Mouse (Mus musculus): ENCODE measurements around the gene Tfap2a. TPM values are rescaled to one million over a fixed set of nuclear protein-coding genes. Genes with fewer than 3 reads are reported as not detected.
A peak's percentile ranks its signal among the peaks of the same experiment; 100 is the strongest.

Tfap2a gene
- polyA plus RNA-seq (2015; fragmentation: Nextera tagmentation; extraction: Ambion mirVana): 5.5 and 6.5 TPM in 2 replicates

GRCm38 (mm10) chr13:40738196-40738880, at the start of gene Tfap2a:
TSS of gene Tfap2a (minus strand) at chr13:40738376.
- Histone ChIP-seq H3K4me3 (replicated peaks) (peak within 1 kb of the TSS; percentile 14; the same call in 1 of the 2 replicates), H3K27me3 (replicated peaks) (peaks cover 93% of the 10 kb centered on the region), H3K27ac (replicated peaks) (no peak within 1 kb of the TSS), H3K9ac (replicated peaks) (no peak within 1 kb of the TSS), H3K4me1 (peaks cover 33% of the 10 kb centered on the region), H3K36me3 (no peaks in the 10 kb centered on the region), H3K9me3 (replicated peaks) (no peaks in the 10 kb centered on the region), H3K4me2 (peak within 1 kb of the TSS; percentile 34)
- ATAC-seq (ENCODE audit: low FRiP score): 0 out of 2 replicates have a peak, but pooled peaks have one; percentile 15
- under 1% methylated on average over 28 of the region's 30 CpGs for WGBS

- Histone ChIP-seq H3K4me2 (peak overlapping the region; percentile 17; the same call in 1 of the 2 replicates), H3K27ac (replicated peaks) (no peak overlapping the region), H3K36me3 (no peaks in the 10 kb centered on the region), H3K4me3 (replicated peaks) (no peak overlapping the region), H3K4me1 (no peaks in the 10 kb centered on the region), H3K9me3 (replicated peaks) (no peaks in the 10 kb centered on the region), H3K27me3 (replicated peaks) (no peaks in the 10 kb centered on the region), H3K9ac (replicated peaks) (no peak overlapping the region)
- ATAC-seq (ENCODE audit: low FRiP score): no peak
- 50% methylated on average over 8 of the region's 8 CpGs for WGBS
Measured at GRCm38 (mm10) chr13:40784202-40784771, 46.1 kb upstream of the Tfap2a start.

DNA sequence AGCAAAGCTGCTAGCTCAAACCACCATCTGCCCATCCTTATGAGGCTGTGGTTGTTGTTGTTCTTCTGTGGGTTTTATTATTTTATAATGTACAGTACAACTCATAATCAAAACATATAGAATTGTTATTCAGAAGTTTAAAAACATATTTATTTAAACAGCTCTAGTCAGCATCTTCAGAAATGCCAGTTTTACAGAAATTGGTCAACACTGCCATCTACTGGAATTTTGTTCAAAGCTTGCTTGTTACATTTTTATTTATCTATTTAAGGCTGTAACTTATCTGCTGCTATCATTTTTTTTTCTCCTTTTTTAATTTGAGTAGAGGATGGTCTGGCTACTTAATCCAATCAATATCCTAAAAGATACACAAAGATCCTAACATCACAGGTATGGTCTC, 19.8 kb upstream of the Tfap2a start:
- no peaks in the 10 kb centered on the region for H3K27me3 ChIP-seq (replicated peaks)
- no peak overlapping the region for H3K4me2 ChIP-seq
- no peaks in the 10 kb centered on the region for H3K4me1 ChIP-seq
- no peaks in the 10 kb centered on the region for H3K9me3 ChIP-seq (replicated peaks)
- ATAC-seq (ENCODE audit: low FRiP score): no peak
- no peak overlapping the region for H3K9ac ChIP-seq (replicated peaks)
- no peak overlapping the region for H3K4me3 ChIP-seq (replicated peaks)
- no peaks in the 10 kb centered on the region for H3K36me3 ChIP-seq
- H3K27ac ChIP-seq (replicated peaks): no peak overlapping the region

DNA sequence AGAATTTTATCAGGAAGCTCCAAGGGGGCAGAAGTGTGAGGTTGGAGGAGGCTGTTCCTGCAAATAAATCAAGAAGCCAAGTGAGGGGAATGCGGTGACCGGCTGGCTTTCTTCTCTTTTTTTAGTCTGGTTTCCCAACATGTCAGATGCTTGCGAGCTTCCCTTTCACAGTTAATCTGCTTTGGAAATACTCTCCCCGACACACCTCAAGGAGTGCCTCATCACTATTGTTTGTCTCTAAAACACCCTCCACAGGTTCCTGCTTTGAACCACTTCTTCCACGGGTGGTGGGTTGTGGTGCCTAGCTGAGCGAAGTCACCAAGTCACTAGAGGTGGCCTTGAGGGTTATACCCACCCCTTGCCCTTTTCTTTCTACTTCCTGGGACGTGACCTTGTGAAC, 18.2 kb upstream of the Tfap2a start:
- no peak overlapping the region for H3K27ac ChIP-seq (replicated peaks)
- H3K9ac ChIP-seq (replicated peaks): no peak overlapping the region
- 71% methylated on average over 7 of the region's 7 CpGs for WGBS
- H3K27me3 ChIP-seq (replicated peaks): no peaks in the 10 kb centered on the region
- no peaks in the 10 kb centered on the region for H3K4me1 ChIP-seq
- H3K4me3 ChIP-seq (replicated peaks): no peak overlapping the region
- H3K9me3 ChIP-seq (replicated peaks): no peaks in the 10 kb centered on the region
- no peak overlapping the region for H3K4me2 ChIP-seq
- ATAC-seq (ENCODE audit: low FRiP score): no peak
- H3K36me3 ChIP-seq: no peaks in the 10 kb centered on the region

DNA sequence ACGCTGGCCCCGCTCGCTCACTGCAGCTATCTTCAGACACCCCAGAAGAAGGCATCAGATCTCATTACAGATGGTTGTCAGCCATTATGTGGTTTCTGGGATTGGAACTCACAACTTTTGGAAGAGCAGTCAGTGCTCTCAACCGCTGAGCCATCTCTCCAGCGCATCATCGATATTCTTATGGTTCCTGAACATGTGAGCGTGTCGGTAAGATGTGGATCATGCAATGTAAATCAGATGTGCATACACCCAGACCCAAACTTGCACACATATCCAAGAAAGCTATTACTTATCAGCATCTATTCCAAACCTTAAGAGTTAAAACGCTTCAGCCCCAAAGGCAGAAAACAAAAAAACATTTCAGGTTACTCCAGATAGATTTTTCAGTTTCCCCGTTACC, 15.9 kb upstream of the Tfap2a start:
- H3K4me2 ChIP-seq: no peak overlapping the region
- H3K4me1 ChIP-seq: no peaks in the 10 kb centered on the region
- WGBS: 97% methylated on average over 10 of the region's 10 CpGs
- H3K36me3 ChIP-seq: no peaks in the 10 kb centered on the region
- H3K27ac ChIP-seq (replicated peaks): no peak overlapping the region
- ATAC-seq (ENCODE audit: low FRiP score): no peak
- no peaks in the 10 kb centered on the region for H3K9me3 ChIP-seq (replicated peaks)
- H3K27me3 ChIP-seq (replicated peaks): peaks cover 4% of the 10 kb centered on the region; the same call in 1 of the 2 replicates
- no peak overlapping the region for H3K9ac ChIP-seq (replicated peaks)
- no peak overlapping the region for H3K4me3 ChIP-seq (replicated peaks)

DNA sequence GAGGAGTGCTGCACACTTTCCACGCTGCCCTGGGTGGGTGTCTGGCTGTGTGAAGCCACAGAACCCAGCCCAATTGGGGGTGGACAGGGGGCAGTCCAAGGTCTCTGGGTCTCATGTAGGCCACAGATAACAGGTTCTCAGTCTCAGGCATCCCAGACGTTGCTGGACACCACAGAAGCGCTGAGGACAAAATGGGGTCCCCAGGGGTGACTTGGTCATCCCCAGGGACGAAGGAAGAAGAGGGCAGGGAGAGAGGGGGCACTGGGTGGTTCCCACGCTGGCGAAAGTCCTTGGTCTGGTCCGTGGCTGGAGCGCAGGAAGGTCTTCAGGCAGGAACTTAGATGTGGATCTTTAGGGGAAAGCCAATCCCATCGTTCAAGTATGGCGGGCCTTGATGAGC, 13.7 kb upstream of the Tfap2a start:
- H3K4me2 ChIP-seq: no peak overlapping the region
- WGBS: 93% methylated on average over 10 of the region's 10 CpGs
- no peak overlapping the region for H3K9ac ChIP-seq (replicated peaks)
- no peaks in the 10 kb centered on the region for H3K9me3 ChIP-seq (replicated peaks)
- H3K27ac ChIP-seq (replicated peaks): no peak overlapping the region
- H3K36me3 ChIP-seq: no peaks in the 10 kb centered on the region
- no peak for ATAC-seq (ENCODE audit: low FRiP score)
- no peaks in the 10 kb centered on the region for H3K4me1 ChIP-seq
- peaks cover 18% of the 10 kb centered on the region for H3K27me3 ChIP-seq (replicated peaks)
- H3K4me3 ChIP-seq (replicated peaks): no peak overlapping the region

DNA sequence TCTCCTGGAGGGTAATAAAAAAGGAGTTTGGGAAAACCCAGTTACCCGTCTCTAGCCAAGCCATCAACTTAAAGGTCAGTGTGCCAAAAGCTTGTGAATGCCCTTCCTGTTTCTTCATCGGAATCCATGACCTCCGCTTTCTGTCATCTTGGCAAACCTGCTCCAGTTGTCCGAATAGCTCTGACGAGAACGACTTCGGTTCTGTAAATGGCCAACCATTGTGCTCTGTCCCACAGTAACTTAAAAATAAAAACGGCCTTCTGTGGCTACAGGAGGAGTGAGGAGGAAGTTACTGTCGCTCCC, 11.4 kb upstream of the Tfap2a start:
- H3K36me3 ChIP-seq: no peaks in the 10 kb centered on the region
- no peak overlapping the region for H3K27ac ChIP-seq (replicated peaks)
- H3K4me3 ChIP-seq (replicated peaks): no peak overlapping the region
- no peak overlapping the region for H3K9ac ChIP-seq (replicated peaks)
- peak overlapping the region; percentile 50 for H3K4me2 ChIP-seq
- 0 out of 2 replicates have a peak, but pooled peaks cover 5% of the 10 kb centered on the region for H3K9me3 ChIP-seq (replicated peaks)
- H3K4me1 ChIP-seq: peaks cover 4% of the 10 kb centered on the region; the same call in 1 of the 2 replicates
- no peak for ATAC-seq (ENCODE audit: low FRiP score)
- peaks cover 39% of the 10 kb centered on the region for H3K27me3 ChIP-seq (replicated peaks)
- 58% methylated on average over 9 of the region's 9 CpGs for WGBS

GRCm38 (mm10) chr13:40748785-40749602, 10.8 kb upstream of the Tfap2a start:
- WGBS: 13% methylated on average over 19 of the region's 19 CpGs
- no peak for ATAC-seq (ENCODE audit: low FRiP score)

GRCm38 (mm10) chr13:40744111-40744805, 6.1 kb upstream of the Tfap2a start:
- Histone ChIP-seq H3K27ac (replicated peaks) (no peak overlapping the region), H3K9ac (replicated peaks) (no peak overlapping the region), H3K9me3 (replicated peaks) (0 out of 2 replicates have a peak, but pooled peaks cover 5% of the 10 kb centered on the region), H3K4me1 (peaks cover 12% of the 10 kb centered on the region), H3K27me3 (replicated peaks) (peaks cover 87% of the 10 kb centered on the region), H3K4me2 (peak overlapping the region; percentile 36), H3K4me3 (replicated peaks) (0 out of 2 replicates have a peak overlapping the region, but pooled peaks have one; percentile 8), H3K36me3 (no peaks in the 10 kb centered on the region)
- ATAC-seq (ENCODE audit: low FRiP score): no peak
- WGBS: under 1% methylated on average over 19 of the region's 19 CpGs

More at GRCm38 (mm10) chr13:40748785-40749602, 10.8 kb upstream of the Tfap2a start:
- Histone ChIP-seq H3K4me2 (peak overlapping the region; percentile 50), H3K4me1 (peaks cover 7% of the 10 kb centered on the region; the same call in 1 of the 2 replicates), H3K9me3 (replicated peaks) (0 out of 2 replicates have a peak, but pooled peaks cover 5% of the 10 kb centered on the region), H3K9ac (replicated peaks) (no peak overlapping the region), H3K27ac (replicated peaks) (no peak overlapping the region), H3K4me3 (replicated peaks) (no peak overlapping the region), H3K36me3 (no peaks in the 10 kb centered on the region), H3K27me3 (replicated peaks) (peaks cover 45% of the 10 kb centered on the region)

DNA sequence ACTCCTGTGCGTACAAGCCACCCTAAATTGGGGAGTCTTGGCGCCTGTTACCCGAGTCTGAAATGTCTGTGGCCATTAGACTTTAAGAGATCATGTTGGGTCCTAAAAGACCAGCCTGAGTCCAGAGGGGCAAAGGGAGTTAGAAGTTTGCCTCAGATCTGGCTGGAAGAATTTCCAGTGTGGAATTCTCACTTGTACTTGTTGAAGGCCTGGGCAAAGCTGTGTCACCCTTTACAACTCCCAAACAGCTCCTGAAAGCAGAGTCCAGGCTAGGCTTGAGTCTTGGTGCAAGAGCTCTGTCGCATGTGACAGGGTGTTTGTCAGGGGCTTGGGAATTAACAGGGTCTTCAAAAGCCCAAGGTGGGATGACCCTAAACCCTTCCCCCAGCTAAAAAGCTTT, 5.0 kb upstream of the Tfap2a start:
- no peak overlapping the region for H3K4me3 ChIP-seq (replicated peaks)
- no peak overlapping the region for H3K9ac ChIP-seq (replicated peaks)
- H3K4me2 ChIP-seq: no peak overlapping the region
- no peak for ATAC-seq (ENCODE audit: low FRiP score)
- peaks cover 93% of the 10 kb centered on the region for H3K27me3 ChIP-seq (replicated peaks)
- H3K4me1 ChIP-seq: peaks cover 20% of the 10 kb centered on the region
- H3K36me3 ChIP-seq: no peaks in the 10 kb centered on the region
- H3K9me3 ChIP-seq (replicated peaks): 0 out of 2 replicates have a peak, but pooled peaks cover 5% of the 10 kb centered on the region
- no peak overlapping the region for H3K27ac ChIP-seq (replicated peaks)
- 8% methylated on average over 4 of the region's 4 CpGs for WGBS

- H3K9me3 ChIP-seq (replicated peaks): 0 out of 2 replicates have a peak, but pooled peaks cover 5% of the 10 kb centered on the region
- no peak overlapping the region for H3K4me3 ChIP-seq (replicated peaks)
- H3K4me1 ChIP-seq: peaks cover 27% of the 10 kb centered on the region
- no peak overlapping the region for H3K9ac ChIP-seq (replicated peaks)
- no peak overlapping the region for H3K27ac ChIP-seq (replicated peaks)
- no peak for ATAC-seq (ENCODE audit: low FRiP score)
- 1% methylated on average over 25 of the region's 25 CpGs for WGBS
- H3K4me2 ChIP-seq: no peak overlapping the region
- H3K27me3 ChIP-seq (replicated peaks): peaks cover 95% of the 10 kb centered on the region
- H3K36me3 ChIP-seq: no peaks in the 10 kb centered on the region
Measured at GRCm38 (mm10) chr13:40741841-40742550, 3.8 kb upstream of the Tfap2a start.

All from neural tube, embryonic 15.5 days (tissue).